Mouse (Mus musculus) small intestine, adult 2 months (tissue): ENCODE measurements around the gene Ywhag.

Experiments used
- CTCF ChIP-seq: fragments of 200-500 bp; IDR thresholded peaks from 2 replicates; pipeline ENCODE4 v1.5.1; 2012; ENCODE audit warnings: low read depth, mild to moderate bottlenecking, control low read depth, inconsistent platforms, low read length, moderate library complexity, mixed read lengths; ENCODE audit not compliant: insufficient replicate concordance, insufficient read length; ENCODE audit errors: extremely low read depth
- POLR2A ChIP-seq: fragments of 200-500 bp; IDR thresholded peaks from 2 replicates; pipeline ENCODE4 v1.6.1; 2012; ENCODE audit warnings: low read depth, mild to moderate bottlenecking, control low read depth, inconsistent platforms, low read length, moderate library complexity

GRCm38 (mm10) chr5:135901354-135902095, 32.9 kb downstream of the Ywhag start:
- peak; percentile 23; the same call in 1 of the 2 replicates for TF ChIP-seq CTCF
- TF ChIP-seq POLR2A: no peak
